Mouse (Mus musculus) cerebellum, adult 2 months (tissue): Measurements from ENCODE around the gene Tnfrsf13b.

Experiments used
- CTCF ChIP-seq: fragments of 200-500 bp; IDR thresholded peaks from 2 replicates; pipeline ENCODE4 v1.5.1; 2011; ENCODE audit warnings: low read depth, mild to moderate bottlenecking, control low read depth, low read length, moderate library complexity, borderline replicate concordance; ENCODE audit not compliant: insufficient read depth
- POLR2A ChIP-seq: fragments of 200-500 bp; IDR thresholded peaks from 2 replicates; pipeline ENCODE4 v1.6.1; 2011; ENCODE audit warnings: low read length, control low read depth, borderline replicate concordance; ENCODE audit not compliant: insufficient read depth

GRCm38 (mm10) chr11:61081624-61082023 is 44.9 kb upstream of the Tnfrsf13b start:
- TF ChIP-seq POLR2A = no peak
- TF ChIP-seq CTCF = no peak
